Mouse (Mus musculus) embryonic facial prominence, embryonic 11.5 days (tissue): Measurements from ENCODE around the gene Cfap36. TPM values are rescaled to one million over a fixed set of nuclear protein-coding genes. Genes with fewer than 3 reads are reported as not detected.

ENCODE experiments used
- ATAC-seq: fragments of 200-750 bp; cut with Nextera tagmentation; replicated peaks from 2 replicates; pipeline ENCODE4 v1.8.0; 2017; ENCODE audit warnings: low read depth; ENCODE audit not compliant: insufficient number of reproducible peaks, low FRiP score, low TSS enrichment
- DNase-seq: peaks from one replicate; pipeline ENCODE4 v3.0.0-alpha.2; 2015; ENCODE audit warnings: low spot score
- H3K27ac ChIP-seq: fragments of 300-500 bp; sonication (generic); replicated peaks from 2 replicates; pipeline ENCODE4 v1.5.1; 2014; ENCODE audit warnings: mild to moderate bottlenecking, low read depth, low read length, control low read depth
- H3K27me3 ChIP-seq: fragments of 300-500 bp; sonication (generic); 2 replicates; pipeline ENCODE4 v1.6.1; 2014; ENCODE audit warnings: mild to moderate bottlenecking, low read length, moderate library complexity, mixed read lengths; ENCODE audit not compliant: control insufficient read depth, insufficient read depth
- H3K36me3 ChIP-seq: fragments of 300-500 bp; sonication (generic); replicated peaks from 2 replicates; pipeline ENCODE4 v1.6.1; 2014; ENCODE audit warnings: low read depth, mild to moderate bottlenecking, low read length, moderate library complexity, mixed read lengths; ENCODE audit not compliant: control insufficient read depth, insufficient read depth
- H3K4me1 ChIP-seq: fragments of 300-500 bp; sonication (generic); 2 replicates; pipeline ENCODE4 v1.6.1; 2014; ENCODE audit warnings: low read length, mixed read lengths; ENCODE audit not compliant: control insufficient read depth, insufficient read depth
- H3K4me2 ChIP-seq: fragments of 300-500 bp; sonication (generic); 2 replicates; pipeline ENCODE4 v1.6.1; 2014; ENCODE audit warnings: low read depth, mild to moderate bottlenecking, control low read depth, low read length, moderate library complexity
- H3K4me3 ChIP-seq: fragments of 300-500 bp; sonication (generic); 2 replicates; pipeline ENCODE4 v1.5.1; 2014; ENCODE audit warnings: low read depth, low read length, control low read depth
- H3K9ac ChIP-seq: fragments of 300-500 bp; sonication (generic); replicated peaks from 2 replicates; pipeline ENCODE4 v1.6.1; 2014; ENCODE audit warnings: mild to moderate bottlenecking, control low read depth, low read length
- H3K9me3 ChIP-seq: fragments of 300-500 bp; sonication (generic); replicated peaks from 2 replicates; pipeline ENCODE4 v1.6.1; 2016; ENCODE audit warnings: mild to moderate bottlenecking, low read length, inconsistent platforms, mixed read lengths; ENCODE audit not compliant: control insufficient read depth
- WGBS: fragments of 180-500 bp; shearing (Covaris S2); extraction: QIAGEN DNeasy Blood & Tissue Kit; methylation state at CpG from one replicate; pipeline ENCODE4 v1.1.7; 2014; 5-methylcytosine and 5-hydroxymethylcytosine counted together
- polyA plus RNA-seq: library from polyadenylated mRNA; unstranded; fragments of >200 nt; fragmentation: Nextera tagmentation; extraction: Ambion mirVana; gene quantifications from 2 replicates; pipeline ENCODE4 v1.2.1, GENCODE M21; 2014

Cfap36 gene
- polyA plus RNA-seq = 62.1 and 67.0 TPM in 2 replicates

- ATAC-seq = peak; percentile 100
- Histone ChIP-seq H3K27me3 (no peaks in the 10 kb centered on the region), H3K9ac (peak within 1 kb of the TSS; percentile 72), H3K4me1 (no peaks in the 10 kb centered on the region), H3K9me3 (no peaks in the 10 kb centered on the region), H3K4me3 (peak within 1 kb of the TSS; percentile 84), H3K36me3 (no peaks in the 10 kb centered on the region), H3K4me2 (peak within 1 kb of the TSS; percentile 51), H3K27ac (no peak within 1 kb of the TSS; the same call in 1 of the 2 replicates)
- DNase-seq = peak; percentile 98
- WGBS = under 1% methylated on average over 53 of the region's 53 CpGs
Measured at GRCm38 (mm10) chr11:29246883-29247650, at the start of gene Cfap36. TSS of gene Cfap36 (minus strand) at chr11:29247409.

GRCm38 (mm10) chr11:29287305-29287704, 40.1 kb upstream of the Cfap36 start:
- Histone ChIP-seq H3K9me3 (no peaks in the 10 kb centered on the region), H3K9ac (no peak overlapping the region), H3K4me2 (no peak overlapping the region), H3K27me3 (no peaks in the 10 kb centered on the region), H3K36me3 (no peaks in the 10 kb centered on the region), H3K4me1 (no peaks in the 10 kb centered on the region), H3K4me3 (no peak overlapping the region), H3K27ac (no peak overlapping the region)
- DNase-seq = no peak
- ATAC-seq = no peak

GRCm38 (mm10) chr11:29286040-29286439, 38.8 kb upstream of the Cfap36 start:
- no peaks in the 10 kb centered on the region for H3K4me1 ChIP-seq
- H3K4me3 ChIP-seq = no peak overlapping the region
- H3K9me3 ChIP-seq = no peaks in the 10 kb centered on the region
- no peak overlapping the region for H3K4me2 ChIP-seq
- H3K27me3 ChIP-seq = no peaks in the 10 kb centered on the region
- ATAC-seq = no peak
- H3K9ac ChIP-seq = no peak overlapping the region
- H3K27ac ChIP-seq = no peak overlapping the region
- H3K36me3 ChIP-seq = no peaks in the 10 kb centered on the region
- no peak for DNase-seq

GRCm38 (mm10) chr11:29274758-29275157, 27.5 kb upstream of the Cfap36 start:
- H3K9me3 ChIP-seq = no peaks in the 10 kb centered on the region
- H3K27me3 ChIP-seq = no peaks in the 10 kb centered on the region
- no peaks in the 10 kb centered on the region for H3K4me1 ChIP-seq
- H3K9ac ChIP-seq = no peak overlapping the region
- H3K36me3 ChIP-seq = no peaks in the 10 kb centered on the region
- DNase-seq (no peak), ATAC-seq (no peak)
- 82% methylated on average over 3 of the region's 3 CpGs for WGBS
- H3K27ac ChIP-seq = no peak overlapping the region
- H3K4me2 ChIP-seq = no peak overlapping the region
- H3K4me3 ChIP-seq = no peak overlapping the region

GRCm38 (mm10) chr11:29267824-29268223, 20.6 kb upstream of the Cfap36 start:
- Histone ChIP-seq H3K4me1 (no peaks in the 10 kb centered on the region), H3K4me3 (no peak overlapping the region), H3K27ac (no peak overlapping the region), H3K36me3 (no peaks in the 10 kb centered on the region), H3K27me3 (no peaks in the 10 kb centered on the region), H3K9ac (no peak overlapping the region), H3K4me2 (no peak overlapping the region), H3K9me3 (no peaks in the 10 kb centered on the region)
- peak; percentile 76 for DNase-seq
- ATAC-seq = no peak; the same call in 1 of the 2 replicates
- WGBS = 27% methylated on average over 3 of the region's 3 CpGs

- Histone ChIP-seq H3K4me3 (no peak overlapping the region), H3K9me3 (no peaks in the 10 kb centered on the region), H3K36me3 (no peaks in the 10 kb centered on the region), H3K4me1 (no peaks in the 10 kb centered on the region), H3K27me3 (no peaks in the 10 kb centered on the region), H3K27ac (no peak overlapping the region), H3K9ac (no peak overlapping the region), H3K4me2 (no peak overlapping the region)
- DNase-seq = no peak
- WGBS = 67% methylated on average over 1 of the region's 1 CpGs
- ATAC-seq = no peak
Measured at GRCm38 (mm10) chr11:29254643-29255042, 7.4 kb upstream of the Cfap36 start.

GRCm38 (mm10) chr11:29248386-29248785, 1.2 kb upstream of the Cfap36 start:
- no peak overlapping the region for H3K4me2 ChIP-seq
- H3K27me3 ChIP-seq = no peaks in the 10 kb centered on the region
- no peak overlapping the region for H3K9ac ChIP-seq
- DNase-seq (no peak), ATAC-seq (no peak)
- WGBS = 97% methylated on average over 5 of the region's 5 CpGs
- H3K27ac ChIP-seq = no peak overlapping the region
- H3K36me3 ChIP-seq = no peaks in the 10 kb centered on the region
- H3K9me3 ChIP-seq = no peaks in the 10 kb centered on the region
- no peaks in the 10 kb centered on the region for H3K4me1 ChIP-seq
- no peak overlapping the region for H3K4me3 ChIP-seq

GRCm38 (mm10) chr11:29247725-29248124, 516 bp upstream of the Cfap36 start:
- Histone ChIP-seq H3K4me2 (no peak overlapping the region), H3K9me3 (no peaks in the 10 kb centered on the region), H3K27me3 (no peaks in the 10 kb centered on the region), H3K9ac (no peak overlapping the region), H3K4me3 (peak overlapping the region; percentile 84), H3K4me1 (no peaks in the 10 kb centered on the region), H3K36me3 (no peaks in the 10 kb centered on the region), H3K27ac (no peak overlapping the region)
- WGBS = 91% methylated on average over 1 of the region's 1 CpGs
- no peak for DNase-seq
- ATAC-seq = peak; percentile 11; the same call in 1 of the 2 replicates
